Comparison of ENCODE assay signal across 20 mouse cellular contexts in the genomic region with DNA sequence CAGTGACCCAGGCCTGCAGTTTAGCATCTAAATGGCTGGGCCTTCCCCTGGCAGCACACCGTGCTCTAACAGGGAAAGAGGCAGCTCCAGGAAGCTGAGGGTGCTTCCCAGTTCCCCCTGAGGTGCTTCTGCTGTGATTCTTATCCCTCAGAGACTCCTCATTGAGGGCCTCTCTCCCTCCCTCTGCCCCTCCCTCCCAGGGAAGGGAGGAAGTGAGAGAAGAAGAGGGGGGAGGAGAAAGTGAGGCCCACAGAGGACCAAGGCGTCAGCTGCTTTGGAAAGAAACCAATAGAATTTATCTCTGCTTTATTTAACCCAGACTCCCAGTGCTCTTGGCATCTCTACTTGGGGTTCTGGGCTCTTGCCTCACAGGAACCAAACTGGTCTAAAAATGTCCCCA. TPM values are rescaled to one million over a fixed set of nuclear protein-coding genes. Genes with fewer than 3 reads are reported as not detected.
DNase-seq lines count a peak whose midpoint lies in the region; ATAC-seq and TF ChIP-seq lines count a peak whose summit lies in the region.
"Had no signal": no experiment of that assay in that cellular context is flagged by ENCODE, and none has a peak within 500 bp of the region (broad histone marks: within the 10 kb centered on the region; RNA-seq: fewer than 3 reads in every experiment).

No protein-coding gene starts in this region.

- no peak overlapping the region for H3K4me2 ChIP-seq in lung, postnatal 0 days (replicated peaks; ENCODE audit: low read depth, low read length)
- H3K4me2 ChIP-seq: embryonic facial prominence, embryonic 13.5 days; heart, embryonic 11.5 days; hindbrain, embryonic 14.5 days; midbrain, embryonic 13.5 days; stomach, embryonic 15.5 days had no signal

- H3K9ac ChIP-seq in lung, postnatal 0 days (replicated peaks; ENCODE audit: low read depth), result no peak overlapping the region
- H3K9ac ChIP-seq: embryonic facial prominence, embryonic 13.5 days; hindbrain, embryonic 14.5 days; liver, embryonic 14.5 days; midbrain, embryonic 13.5 days; stomach, embryonic 15.5 days had no signal

- no peak overlapping the region for H3K27ac ChIP-seq in lung, postnatal 0 days (ENCODE audit: low read length)
- H3K27ac ChIP-seq: embryonic facial prominence, embryonic 13.5 days; hindbrain, embryonic 14.5 days; liver, embryonic 14.5 days; midbrain, embryonic 13.5 days had no signal

- no peaks in the 10 kb centered on the region for H3K36me3 ChIP-seq in lung, postnatal 0 days (ENCODE audit: insufficient read depth, low read length)
- H3K36me3 ChIP-seq: embryonic facial prominence, embryonic 13.5 days; midbrain, embryonic 13.5 days; stomach, embryonic 15.5 days had no signal

- TF ChIP-seq EP300 in lung, postnatal 0 days (IDR thresholded peaks at IDR 0.05), result no peak

- no peaks in the 10 kb centered on the region for H3K27me3 ChIP-seq in lung, postnatal 0 days (replicated peaks; ENCODE audit: insufficient read depth, low read length)
- H3K27me3 ChIP-seq: embryonic facial prominence, embryonic 13.5 days; midbrain, embryonic 13.5 days; stomach, embryonic 15.5 days had no signal

- DNase-seq in frontal cortex, postnatal 25 days (ENCODE audit: low spot score in 2 of 2), result no peak
- peak; percentile 37 for DNase-seq in lung, postnatal 0 days (ENCODE audit: low spot score)
- DNase-seq in lung, adult 18-20 months, result no peak
- DNase-seq in adipocyte (ENCODE audit: low spot score) (peak; percentile 12), MN1 (ENCODE audit: low spot score) (no peak)
- DNase-seq in layer of hippocampus, postnatal 14 days (ENCODE audit: low spot score in 2 of 2), result no peak
- DNase-seq: B cell, adult 2 months; cerebellum, adult 18-20 months; gastrocnemius, postnatal 36 days; heart, postnatal 14 days; left cerebral cortex, postnatal 4 days; lung, postnatal 36 days had no signal

- H3K4me3 ChIP-seq in lung, postnatal 0 days (ENCODE audit: low read depth, low read length), result no peak overlapping the region
- H3K4me3 ChIP-seq: embryonic facial prominence, embryonic 13.5 days; midbrain, embryonic 13.5 days; stomach, embryonic 15.5 days had no signal

- TF ChIP-seq CTCF in lung, postnatal 0 days (IDR thresholded peaks at IDR 0.05), result no peak

- 27% methylated on average over 2 of the region's 2 CpGs for WGBS in lung, postnatal 0 days

- peak; percentile 42 for ATAC-seq in frontal cortex, adult (ENCODE audit: low TSS enrichment)
- ATAC-seq in lung, postnatal 0 days, result no peak
- peak; percentile 61 for ATAC-seq in megakaryocyte, adult 5-6 weeks (ENCODE audit: poor library complexity, severe bottlenecking)
- ATAC-seq: midbrain, embryonic 13.5 days had no signal

- peaks cover 10% of the 10 kb centered on the region; the same call in 1 of the 2 replicates for H3K4me1 ChIP-seq in lung, postnatal 0 days (ENCODE audit: insufficient read depth, low read depth, low read length)

- no peaks in the 10 kb centered on the region for H3K9me3 ChIP-seq in lung, postnatal 0 days (ENCODE audit: low read length)
- H3K9me3 ChIP-seq: embryonic facial prominence, embryonic 13.5 days; midbrain, embryonic 13.5 days; stomach, embryonic 15.5 days had no signal

RNA-seq across cellular contexts. Expression of gene Fhdc1, which starts 50.1 kb away (rescaled TPM):
- 15.5 and 16.7 TPM in 2 replicates for polyA plus RNA-seq in lung, postnatal 0 days (2015; fragmentation: Nextera tagmentation; extraction: Ambion mirVana)
- total RNA-seq in megakaryocyte, adult 5-6 weeks (2015), result 0.09 and 0.32 TPM in 2 replicates
- 0.65 and 0.73 TPM in 2 replicates for total RNA-seq in megakaryocyte, adult 5-6 weeks (2017)
- 1 to 10 TPM; 2.4 to 3.4 TPM for total RNA-seq in layer of hippocampus, postnatal 14 days (2021)

Comparison
In these comparisons a context has a peak if more than half of its experiments do, and no peak if none do; other contexts are left out.
1. DNase-seq: peak in lung, postnatal 0 days (single experiment) and adipocyte (single experiment); none in frontal cortex, postnatal 25 days (0 of 2), lung, adult 18-20 months (0 of 2), MN1 (single experiment) and layer of hippocampus, postnatal 14 days (0 of 2).